Mouse (Mus musculus) splenic B cell, adult 2 months (primary cell): ENCODE measurements around the gene Ankzf1.

ENCODE experiments used
- DNase-seq: peaks from one replicate; pipeline ENCODE4 v3.0.0-alpha.2; 2011; ENCODE audit warnings: low read depth, low spot score
- H3K27me3 ChIP-seq: 2 replicates; pipeline ENCODE4 v1.6.1; 2012; ENCODE audit warnings: mild to moderate bottlenecking, low read length, moderate library complexity, mixed read lengths; ENCODE audit not compliant: control insufficient read depth, poor library complexity, insufficient read depth, severe bottlenecking
- H3K36me3 ChIP-seq: 2 replicates; pipeline ENCODE4 v1.6.1; 2012; ENCODE audit warnings: mild to moderate bottlenecking, low read length, moderate library complexity, mixed read lengths; ENCODE audit not compliant: control insufficient read depth, poor library complexity, insufficient read depth, severe bottlenecking

The Ankzf1 gene

GRCm38 (mm10) chr1:75248041-75248772 is 56.3 kb downstream of the Ankzf1 start:
- no peaks in the 10 kb centered on the region for H3K27me3 ChIP-seq
- H3K36me3 ChIP-seq, result no peaks in the 10 kb centered on the region; the same call in 1 of the 2 replicates
- DNase-seq, result peak; percentile 37
